Mouse (Mus musculus) neural tube, postnatal 0 days (tissue): Measurements from ENCODE around the gene Vamp3. TPM values are rescaled to one million over a fixed set of nuclear protein-coding genes. Genes with fewer than 3 reads are reported as not detected.

Experiments
- polyA plus RNA-seq: library from polyadenylated mRNA; unstranded; fragments of >200 nt; fragmentation: Nextera tagmentation; extraction: Ambion mirVana; gene quantifications from 2 replicates; pipeline ENCODE4 v1.2.1, GENCODE M21; 2015

Vamp3 gene
- polyA plus RNA-seq = 46.7 and 50.3 TPM in 2 replicates

DNA sequence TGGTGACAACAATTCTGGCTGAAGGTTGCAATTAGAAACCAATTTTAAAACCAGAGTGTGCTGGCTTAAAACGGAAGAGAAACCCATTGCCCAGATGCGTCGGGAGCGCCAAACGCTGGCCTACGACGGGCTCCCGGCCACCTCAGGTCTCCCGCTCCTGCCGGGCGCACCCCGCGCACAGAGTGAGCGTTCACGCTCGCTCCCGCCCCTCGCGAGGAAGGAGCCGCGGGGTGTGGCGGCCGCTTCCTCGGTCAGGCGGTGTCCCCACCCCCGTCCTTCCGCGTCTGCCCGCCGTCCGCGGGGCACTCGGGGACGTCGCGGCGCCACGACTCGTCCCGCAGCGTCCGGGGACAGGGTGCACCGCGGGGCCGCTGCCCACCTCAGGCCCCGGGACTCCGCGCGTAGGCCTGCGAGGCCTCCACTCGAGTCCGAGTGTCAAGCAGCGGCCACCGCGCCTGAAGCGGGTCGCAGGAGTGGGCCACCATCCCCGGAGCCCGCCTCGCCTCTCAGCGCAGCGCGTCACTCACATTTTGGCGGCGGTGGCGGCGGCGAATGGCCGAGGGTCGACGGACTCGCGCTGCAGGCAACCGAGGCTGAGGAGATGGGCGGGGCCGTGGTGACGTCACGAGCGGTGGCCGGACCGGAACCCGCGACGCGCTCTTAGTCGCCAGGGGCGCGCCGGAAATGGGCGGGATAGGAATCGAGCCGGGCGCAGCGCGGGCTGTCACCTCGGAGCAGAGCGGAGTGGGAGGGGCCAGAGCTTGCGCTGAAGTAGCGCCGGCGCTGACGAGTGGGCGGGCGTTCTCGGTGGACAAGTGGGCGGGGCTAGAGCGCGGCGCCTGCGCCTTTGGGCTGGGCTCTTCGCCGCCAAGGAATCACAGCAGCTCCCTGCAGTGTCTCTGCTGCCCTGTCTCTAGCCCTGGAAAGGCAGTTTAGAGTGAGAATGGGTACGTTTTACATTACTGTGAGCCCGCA, at the start of gene Vamp3:
Gene Vamp3 (minus strand): TSS at position 617 of the 975 bp plus-strand sequence.

GRCm38 (mm10) chr4:151089270-151089669, 31.5 kb upstream of the Vamp3 start, which contains the start of gene Gm13090:
Gene Gm13090, plus strand, starts transcription at chr4:151089570.

GRCm38 (mm10) chr4:151044037-151044943, 13.5 kb downstream of the Vamp3 start, which contains the start of gene Per3:
Gene Per3, minus strand, starts transcription at chr4:151044665.

Other genes starting within 250 kb of the Vamp3 start
- 79.4 and 82.6 TPM in 2 replicates for gene Errfi1, start 204.0 kb downstream of the Vamp3 start, polyA plus RNA-seq
- 406 and 429 TPM in 2 replicates for gene Park7, start 143.5 kb downstream of the Vamp3 start, polyA plus RNA-seq
- 0.41 and 0.48 TPM in 2 replicates for gene Tnfrsf9, start 143.4 kb downstream of the Vamp3 start, polyA plus RNA-seq
- 40.1 and 51.3 TPM in 2 replicates for gene Uts2, start 60.9 kb downstream of the Vamp3 start, polyA plus RNA-seq
- 4.4 and 4.7 TPM in 2 replicates for gene Per3, start 13.3 kb downstream of the Vamp3 start, polyA plus RNA-seq
- not detected in 2 replicates for gene Gm13090, start 31.6 kb upstream of the Vamp3 start, polyA plus RNA-seq